Mouse (Mus musculus) erythroblast, embryonic 14.5 days (primary cell): Measurements from ENCODE around the gene Pip4k2a.

ENCODE experiments used
- GATA1 ChIP-seq: IDR thresholded peaks from 2 replicates; pipeline ENCODE4 v1.6.1; 2012; ENCODE audit warnings: low read length, inconsistent platforms, mixed read lengths
- TAL1 ChIP-seq: IDR thresholded peaks from 3 replicates; pipeline ENCODE4 v1.6.1; 2012; ENCODE audit warnings: low read length, inconsistent platforms, mixed read lengths

DNA sequence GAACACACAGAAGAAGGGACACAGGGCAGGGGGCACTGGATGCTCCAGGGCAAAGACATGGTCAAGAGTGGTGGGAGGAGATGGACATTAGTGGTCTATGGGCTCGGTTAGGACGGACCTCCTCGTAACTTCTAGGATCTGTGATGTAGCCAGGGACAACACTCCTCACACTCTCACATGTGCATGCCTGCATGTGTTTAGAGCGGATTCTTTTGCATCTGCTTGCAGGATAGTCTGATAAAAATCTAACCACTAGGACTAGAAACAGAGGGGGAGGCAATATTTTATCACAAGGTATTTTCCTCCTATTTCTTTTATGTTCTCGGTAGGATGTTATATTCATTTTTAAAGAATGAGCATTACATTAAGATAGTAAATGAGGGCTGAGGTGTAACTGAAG lies 38.4 kb downstream of the Pip4k2a start:
- no peak for TF ChIP-seq GATA1
- TF ChIP-seq TAL1, result no peak
